Mouse (Mus musculus) neutrophil, adult 65 days (primary cell): ENCODE results near the gene Nae1. TPM values are rescaled to one million over a fixed set of nuclear protein-coding genes. Genes with fewer than 3 reads are reported as not detected.

ENCODE experiments used
- total RNA-seq: library from RNA; stranded (reverse); gene quantifications from 2 replicates; pipeline ENCODE4 v1.2.4, GENCODE M21; 2023

The Nae1 gene
- total RNA-seq = 12.4 and 14.7 TPM in 2 replicates

DNA sequence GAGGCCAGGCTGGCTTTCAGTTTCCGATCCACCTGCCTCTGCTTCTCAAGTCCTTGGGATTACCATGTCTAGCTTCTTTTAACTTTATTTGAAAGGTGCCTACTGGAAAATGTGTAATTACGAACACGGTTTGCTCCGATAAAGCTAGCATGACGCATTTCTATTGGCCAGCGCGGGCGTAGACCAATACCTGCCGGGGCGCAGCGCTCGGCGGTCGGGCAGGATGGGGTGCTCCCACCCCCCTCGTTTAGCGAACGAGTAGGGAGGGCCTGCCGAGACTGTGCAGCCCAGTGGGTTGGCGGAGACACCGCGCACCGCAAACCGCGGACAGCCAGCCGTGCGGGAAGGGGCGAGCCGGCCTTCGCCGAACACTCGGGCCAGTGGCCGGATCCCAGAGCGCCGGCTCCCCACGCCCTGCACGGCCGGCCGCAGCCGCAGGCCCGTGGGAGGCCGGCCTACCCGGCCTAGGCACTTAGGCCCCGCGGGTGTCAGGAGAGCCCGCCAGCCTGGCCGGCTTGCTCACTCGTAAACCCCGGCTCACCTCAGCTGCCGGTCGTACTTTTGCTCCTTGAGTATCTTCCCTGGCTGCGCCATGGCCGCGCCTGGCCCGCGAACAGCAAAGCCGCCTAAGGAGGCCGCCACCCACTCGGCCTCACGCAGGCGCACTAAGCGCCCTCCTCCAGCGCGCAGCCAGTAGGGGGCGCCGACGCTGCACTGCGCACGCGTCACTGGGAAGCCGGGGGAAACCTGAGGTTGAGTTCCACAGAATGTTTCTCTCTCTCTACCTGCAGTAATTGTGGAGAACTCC is at the start of gene Nae1, which contains the start of gene Car7:
TSS of gene Nae1 (minus strand) at position 667 of the 808 bp plus-strand sequence.
TSS of gene Car7 (plus strand) at position 719 of the 808 bp plus-strand sequence.

DNA sequence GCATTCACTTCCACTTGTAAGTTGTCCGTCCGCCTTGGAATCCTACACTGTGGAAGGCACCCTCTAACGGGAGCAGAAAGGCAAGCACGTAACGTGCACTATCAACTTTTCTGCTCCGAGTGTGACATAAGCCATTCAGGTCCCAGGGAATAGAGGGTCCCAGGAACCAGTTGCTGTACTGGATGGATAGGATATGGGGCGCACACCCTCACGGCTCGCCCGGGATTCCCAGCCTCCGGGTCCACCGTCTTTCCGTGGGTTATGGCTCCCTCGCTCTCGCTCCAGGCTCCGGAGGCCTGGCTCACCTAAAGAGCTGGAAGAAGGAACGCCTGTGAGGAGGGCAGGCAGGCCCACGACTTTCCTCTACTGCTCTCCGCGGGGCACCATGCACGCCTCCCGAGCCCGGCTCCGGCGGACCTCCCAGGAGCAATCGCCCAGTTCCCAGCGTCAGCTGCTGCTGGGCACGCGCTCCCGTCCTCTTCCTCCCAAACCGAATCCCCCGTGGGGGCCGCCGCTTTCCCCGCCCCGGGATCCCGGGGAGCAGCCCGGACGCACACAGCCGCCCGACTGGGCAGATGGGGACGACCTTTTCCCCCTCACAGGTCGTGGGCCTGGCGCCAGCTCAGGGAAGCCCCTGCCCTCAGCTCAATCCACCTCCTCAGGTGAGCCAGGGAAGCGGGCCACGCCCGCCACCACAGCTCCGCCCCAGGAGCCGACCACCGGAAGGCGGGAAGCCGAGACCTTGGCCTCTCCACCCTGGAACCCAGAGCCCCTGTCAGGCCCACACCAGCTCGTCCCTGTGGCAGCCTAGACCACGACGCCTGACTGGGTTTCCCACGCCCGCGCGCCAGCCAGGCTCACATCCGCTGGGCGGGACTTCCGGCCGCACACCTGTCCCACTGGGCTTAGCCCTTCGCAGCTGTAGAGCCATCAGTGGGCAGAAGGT is 25.1 kb downstream of the Nae1 start, which contains the start of gene Terb1:
TSS of gene Terb1 (minus strand) at position 850 of the 946 bp plus-strand sequence.

Other genes starting within 250 kb of the Nae1 start
- not detected in 2 replicates for gene Cmtm2a, start 241.5 kb downstream of the Nae1 start, total RNA-seq
- not detected in 2 replicates for gene Gm45711, start 224.6 kb downstream of the Nae1 start, total RNA-seq
- not detected in 2 replicates for gene Cmtm1, start 224.5 kb downstream of the Nae1 start, total RNA-seq
- not detected in 2 replicates for gene Gm11020, start 213.1 kb downstream of the Nae1 start, total RNA-seq
- not detected in 2 replicates for gene Cmtm2b, start 212.4 kb downstream of the Nae1 start, total RNA-seq
- gene Cmtm3, start 195.2 kb downstream of the Nae1 start, total RNA-seq = 22.2 and 26.6 TPM in 2 replicates
- gene Cmtm4, start 138.8 kb downstream of the Nae1 start, total RNA-seq = 0.20 and 0.44 TPM in 2 replicates
- 49.2 and 90.2 TPM in 2 replicates for gene Dync1li2, start 91.6 kb downstream of the Nae1 start, total RNA-seq
- gene Terb1, start 24.7 kb downstream of the Nae1 start, total RNA-seq = not detected in 2 replicates
- gene Car7, start 52 bp upstream of the Nae1 start, total RNA-seq = 0.29 TPM in 1 of 2 replicates, not detected in the other
- 1.7 and 2.2 TPM in 2 replicates for gene Pdp2, start 56.8 kb upstream of the Nae1 start, total RNA-seq
- gene Cdh16, start 89.8 kb upstream of the Nae1 start, total RNA-seq = not detected in 2 replicates
- 1.7 and 1.8 TPM in 2 replicates for gene Rrad, start 96.7 kb upstream of the Nae1 start, total RNA-seq
- 8.8 and 11.4 TPM in 2 replicates for gene Ciao2b, start 107.3 kb upstream of the Nae1 start, total RNA-seq
- gene Ces2a, start 199.4 kb upstream of the Nae1 start, total RNA-seq = not detected in 2 replicates